Mouse (Mus musculus): ENCODE results near the gene Fras1. TPM values are rescaled to one million over a fixed set of nuclear protein-coding genes. Genes with fewer than 3 reads are reported as not detected.

Gene Fras1
- polyA plus RNA-seq, 1 experiment = 6.9 TPM

GRCm38 (mm10) chr5:96712799-96713198 lies 339.0 kb downstream of the Fras1 start:
- Histone ChIP-seq H3K4me3 (ENCODE audit: low read depth, low read length) (no peak overlapping the region), H3K36me3 (ENCODE audit: control insufficient read depth, insufficient read depth, low read length, poor library complexity, severe bottlenecking) (no peaks in the 10 kb centered on the region), H3K27me3 (ENCODE audit: control insufficient read depth, insufficient read depth, low read length, poor library complexity, severe bottlenecking) (no peaks in the 10 kb centered on the region), H3K9ac (ENCODE audit: low read depth, poor library complexity, severe bottlenecking) (no peak overlapping the region), H3K9me3 (replicated peaks; ENCODE audit: control insufficient read depth, insufficient read depth, low read length, poor library complexity, severe bottlenecking) (peaks cover 7% of the 10 kb centered on the region; the same call in 1 of the 2 replicates), H3K4me1 (ENCODE audit: control insufficient read depth, insufficient read depth, low read length) (no peaks in the 10 kb centered on the region), H3K27ac (ENCODE audit: insufficient read depth, low read length) (no peak overlapping the region)
- TF ChIP-seq EP300 (IDR thresholded peaks at IDR 0.05; ENCODE audit: insufficient read depth, low read depth, low read length) = no peak
- no peak for TF ChIP-seq POLR2A (IDR thresholded peaks at IDR 0.05; ENCODE audit: insufficient read depth, low read length)
- no peak for TF ChIP-seq CTCF (IDR thresholded peaks at IDR 0.05; ENCODE audit: low read depth, low read length)

GRCm38 (mm10) chr5:96716273-96717034 lies 342.7 kb downstream of the Fras1 start:
- Histone ChIP-seq H3K4me3 (ENCODE audit: low read depth, low read length) (no peak overlapping the region), H3K27ac (ENCODE audit: insufficient read depth, low read length) (no peak overlapping the region), H3K9ac (ENCODE audit: low read depth, poor library complexity, severe bottlenecking) (no peak overlapping the region), H3K4me1 (ENCODE audit: control insufficient read depth, insufficient read depth, low read length) (no peaks in the 10 kb centered on the region), H3K36me3 (ENCODE audit: control insufficient read depth, insufficient read depth, low read length, poor library complexity, severe bottlenecking) (no peaks in the 10 kb centered on the region), H3K27me3 (ENCODE audit: control insufficient read depth, insufficient read depth, low read length, poor library complexity, severe bottlenecking) (no peaks in the 10 kb centered on the region), H3K9me3 (replicated peaks; ENCODE audit: control insufficient read depth, insufficient read depth, low read length, poor library complexity, severe bottlenecking) (peaks cover 7% of the 10 kb centered on the region; the same call in 1 of the 2 replicates)
- TF ChIP-seq EP300 (IDR thresholded peaks at IDR 0.05; ENCODE audit: insufficient read depth, low read depth, low read length) = no peak
- TF ChIP-seq POLR2A (IDR thresholded peaks at IDR 0.05; ENCODE audit: insufficient read depth, low read length) = no peak
- no peak for TF ChIP-seq CTCF (IDR thresholded peaks at IDR 0.05; ENCODE audit: low read depth, low read length)

GRCm38 (mm10) chr5:96717690-96718089 lies 343.9 kb downstream of the Fras1 start:
- TF ChIP-seq EP300 (IDR thresholded peaks at IDR 0.05; ENCODE audit: insufficient read depth, low read depth, low read length) = no peak
- no peak for TF ChIP-seq POLR2A (IDR thresholded peaks at IDR 0.05; ENCODE audit: insufficient read depth, low read length)
- no peak for TF ChIP-seq CTCF (IDR thresholded peaks at IDR 0.05; ENCODE audit: low read depth, low read length)
- Histone ChIP-seq H3K27ac (ENCODE audit: insufficient read depth, low read length) (no peak overlapping the region), H3K9ac (ENCODE audit: low read depth, poor library complexity, severe bottlenecking) (no peak overlapping the region), H3K27me3 (ENCODE audit: control insufficient read depth, insufficient read depth, low read length, poor library complexity, severe bottlenecking) (no peaks in the 10 kb centered on the region), H3K4me1 (ENCODE audit: control insufficient read depth, insufficient read depth, low read length) (no peaks in the 10 kb centered on the region), H3K9me3 (replicated peaks; ENCODE audit: control insufficient read depth, insufficient read depth, low read length, poor library complexity, severe bottlenecking) (peaks cover 7% of the 10 kb centered on the region; the same call in 1 of the 2 replicates), H3K36me3 (ENCODE audit: control insufficient read depth, insufficient read depth, low read length, poor library complexity, severe bottlenecking) (no peaks in the 10 kb centered on the region), H3K4me3 (ENCODE audit: low read depth, low read length) (no peak overlapping the region)

- Histone ChIP-seq H3K27ac (ENCODE audit: insufficient read depth, low read length) (no peak overlapping the region), H3K9ac (ENCODE audit: low read depth, poor library complexity, severe bottlenecking) (no peak overlapping the region), H3K9me3 (replicated peaks; ENCODE audit: control insufficient read depth, insufficient read depth, low read length, poor library complexity, severe bottlenecking) (peaks cover 7% of the 10 kb centered on the region; the same call in 1 of the 2 replicates), H3K4me1 (ENCODE audit: control insufficient read depth, insufficient read depth, low read length) (no peaks in the 10 kb centered on the region), H3K27me3 (ENCODE audit: control insufficient read depth, insufficient read depth, low read length, poor library complexity, severe bottlenecking) (no peaks in the 10 kb centered on the region), H3K4me3 (ENCODE audit: low read depth, low read length) (no peak overlapping the region), H3K36me3 (ENCODE audit: control insufficient read depth, insufficient read depth, low read length, poor library complexity, severe bottlenecking) (no peaks in the 10 kb centered on the region)
- no peak for TF ChIP-seq CTCF (IDR thresholded peaks at IDR 0.05; ENCODE audit: low read depth, low read length)
- TF ChIP-seq EP300 (IDR thresholded peaks at IDR 0.05; ENCODE audit: insufficient read depth, low read depth, low read length) = no peak
Measured at GRCm38 (mm10) chr5:96718601-96719000, 344.8 kb downstream of the Fras1 start.

- no peak overlapping the region for H3K4me3 ChIP-seq (ENCODE audit: low read depth, low read length)
- peaks cover 7% of the 10 kb centered on the region; the same call in 1 of the 2 replicates for H3K9me3 ChIP-seq (replicated peaks; ENCODE audit: control insufficient read depth, insufficient read depth, low read length, poor library complexity, severe bottlenecking)
- TF ChIP-seq EP300 (IDR thresholded peaks at IDR 0.05; ENCODE audit: insufficient read depth, low read depth, low read length) (no peak), POLR2A (IDR thresholded peaks at IDR 0.05; ENCODE audit: insufficient read depth, low read length) (no peak), CTCF (IDR thresholded peaks at IDR 0.05; ENCODE audit: low read depth, low read length) (no peak)
- H3K27ac ChIP-seq (ENCODE audit: insufficient read depth, low read length) = no peak overlapping the region
- H3K9ac ChIP-seq (ENCODE audit: low read depth, poor library complexity, severe bottlenecking) = no peak overlapping the region
- H3K4me1 ChIP-seq (ENCODE audit: control insufficient read depth, insufficient read depth, low read length) = no peaks in the 10 kb centered on the region
- H3K36me3 ChIP-seq (ENCODE audit: control insufficient read depth, insufficient read depth, low read length, poor library complexity, severe bottlenecking) = no peaks in the 10 kb centered on the region
- H3K27me3 ChIP-seq (ENCODE audit: control insufficient read depth, insufficient read depth, low read length, poor library complexity, severe bottlenecking) = no peaks in the 10 kb centered on the region
Measured at GRCm38 (mm10) chr5:96719221-96719620, 345.5 kb downstream of the Fras1 start.

- Histone ChIP-seq H3K9me3 (replicated peaks; ENCODE audit: control insufficient read depth, insufficient read depth, low read length, poor library complexity, severe bottlenecking) (no peaks in the 10 kb centered on the region), H3K27me3 (ENCODE audit: control insufficient read depth, insufficient read depth, low read length, poor library complexity, severe bottlenecking) (no peaks in the 10 kb centered on the region), H3K27ac (ENCODE audit: insufficient read depth, low read length) (no peak overlapping the region), H3K4me3 (ENCODE audit: low read depth, low read length) (no peak overlapping the region), H3K4me1 (ENCODE audit: control insufficient read depth, insufficient read depth, low read length) (no peaks in the 10 kb centered on the region), H3K36me3 (ENCODE audit: control insufficient read depth, insufficient read depth, low read length, poor library complexity, severe bottlenecking) (no peaks in the 10 kb centered on the region), H3K9ac (ENCODE audit: low read depth, poor library complexity, severe bottlenecking) (no peak overlapping the region)
- TF ChIP-seq POLR2A (IDR thresholded peaks at IDR 0.05; ENCODE audit: insufficient read depth, low read length) (no peak), CTCF (IDR thresholded peaks at IDR 0.05; ENCODE audit: low read depth, low read length) (no peak), EP300 (IDR thresholded peaks at IDR 0.05; ENCODE audit: insufficient read depth, low read depth, low read length) (no peak)
Measured at GRCm38 (mm10) chr5:96722690-96723089, 348.9 kb downstream of the Fras1 start.

Data from ES-Bruce4 (cell line).